Mouse (Mus musculus) heart, postnatal 0 days (tissue): ENCODE results near the gene Ankrd13b.

Experiments used
- CTCF ChIP-seq: IDR thresholded peaks from 2 replicates; pipeline ENCODE4 v1.5.1; 2016; ENCODE audit warnings: antibody characterized with exemption, control low read depth, low read depth
- EP300 ChIP-seq: IDR thresholded peaks from 2 replicates; pipeline ENCODE4 v1.6.1; 2016; ENCODE audit warnings: antibody characterized with exemption, low read depth

DNA sequence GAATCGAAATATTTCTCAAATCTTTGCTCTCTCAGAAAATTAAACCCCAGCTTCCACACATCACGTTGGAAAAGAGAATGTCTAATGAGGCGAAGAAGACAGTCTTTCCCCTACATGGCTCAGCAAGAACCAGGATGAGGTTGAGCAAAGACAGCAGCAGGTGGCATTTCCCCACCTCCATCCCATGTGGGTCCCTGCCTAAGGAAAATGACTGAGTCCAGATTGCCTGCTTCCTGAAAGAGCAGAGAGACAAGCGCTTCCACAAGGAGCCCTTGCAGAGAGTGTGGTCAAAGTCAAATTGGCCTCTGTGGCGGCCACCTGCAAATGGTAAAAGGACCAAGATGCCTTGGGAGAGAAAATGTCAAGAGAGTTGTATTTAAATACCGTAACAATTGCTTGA, 973 bp upstream of the Ankrd13b start:
- TF ChIP-seq EP300 (no peak), CTCF (no peak)
